Mouse (Mus musculus) heart, embryonic 10.5 days (tissue): ENCODE data around the gene Topors. TPM values are rescaled to one million over a fixed set of nuclear protein-coding genes. Genes with fewer than 3 reads are reported as not detected.
"Not testable (repeated sequence)": the region's sequence is repeated elsewhere in the genome, so short reads cannot be mapped to it uniquely, and the experiment has no call there.

Experiments
- DNase-seq: peaks from one replicate; pipeline ENCODE4 v3.0.0-alpha.2; 2017; ENCODE audit warnings: low spot score
- H3K27ac ChIP-seq: fragments of 300-500 bp; sonication (generic); 2 replicates; pipeline ENCODE4 v1.5.1; 2016; ENCODE audit warnings: mild to moderate bottlenecking
- H3K27me3 ChIP-seq: fragments of 300-500 bp; sonication (generic); 2 replicates; pipeline ENCODE4 v1.6.1; 2016; ENCODE audit warnings: mild to moderate bottlenecking; ENCODE audit not compliant: poor library complexity, insufficient read depth, severe bottlenecking
- H3K36me3 ChIP-seq: fragments of 300-500 bp; sonication (generic); 2 replicates; pipeline ENCODE4 v1.6.1; 2016; ENCODE audit warnings: mild to moderate bottlenecking, moderate library complexity
- H3K4me1 ChIP-seq: fragments of 300-500 bp; sonication (generic); 2 replicates; pipeline ENCODE4 v1.6.1; 2016; ENCODE audit warnings: mild to moderate bottlenecking
- H3K4me3 ChIP-seq: fragments of 300-500 bp; sonication (generic); 2 replicates; pipeline ENCODE4 v1.5.1; 2016; ENCODE audit warnings: mild to moderate bottlenecking, moderate library complexity
- H3K9me3 ChIP-seq: fragments of 300-500 bp; sonication (generic); 2 replicates; pipeline ENCODE4 v1.6.1; 2016; ENCODE audit warnings: mild to moderate bottlenecking, moderate library complexity
- WGBS: fragments of 180-500 bp; shearing (Covaris S2); methylation state at CpG from one replicate; pipeline ENCODE4 v1.1.7; 2016; 5-methylcytosine and 5-hydroxymethylcytosine counted together
- polyA plus RNA-seq: library from polyadenylated mRNA; unstranded; fragments of >200 nt; fragmentation: Nextera tagmentation; extraction: Ambion mirVana; gene quantifications from 2 replicates; pipeline ENCODE4 v1.2.1, GENCODE M21; 2016

Topors gene
- 34.9 and 40.9 TPM in 2 replicates for polyA plus RNA-seq

GRCm38 (mm10) chr4:40269430-40270032 is at the start of gene Topors, which contains the start of gene Smim27:
TSS of gene Topors (minus strand) at chr4:40269850.
TSS of gene Smim27 (plus strand) at chr4:40269579.
- Histone ChIP-seq H3K27ac (peak within 1 kb of the TSS; percentile 98), H3K9me3 (no peaks in the 10 kb centered on the region), H3K27me3 (no peaks in the 10 kb centered on the region), H3K4me1 (peaks cover 24% of the 10 kb centered on the region; the same call in 1 of the 2 replicates), H3K4me3 (peak within 1 kb of the TSS; percentile 71), H3K36me3 (peaks cover 39% of the 10 kb centered on the region)
- peak; percentile 98 for DNase-seq
- WGBS, result 0% methylated on average over 38 of the region's 38 CpGs

DNA sequence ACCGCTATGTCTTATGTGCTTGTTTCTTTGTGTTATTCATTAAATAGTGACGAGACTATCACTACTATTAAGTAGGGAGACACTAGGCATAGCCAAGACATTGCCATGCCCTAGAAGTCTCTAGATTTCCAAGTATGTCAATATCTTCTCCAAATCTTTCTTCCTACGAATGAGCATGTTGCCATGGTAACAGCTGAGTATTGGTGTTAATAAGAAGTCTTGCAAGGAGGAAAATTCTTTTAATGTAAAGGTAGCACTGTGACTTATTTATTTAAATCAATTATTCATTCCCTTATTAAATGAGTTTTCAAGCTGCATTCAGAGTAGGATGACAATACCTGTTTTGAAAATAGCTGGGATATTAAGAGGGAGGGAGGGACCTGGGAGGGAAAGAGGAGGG is 47.8 kb upstream of the Topors start:
- 77% methylated on average over 3 of the region's 3 CpGs for WGBS
- no peak for DNase-seq
- H3K9me3 ChIP-seq, result no peaks in the 10 kb centered on the region
- H3K27ac ChIP-seq, result no peak overlapping the region
- no peaks in the 10 kb centered on the region for H3K4me1 ChIP-seq
- no peak overlapping the region for H3K4me3 ChIP-seq
- no peaks in the 10 kb centered on the region for H3K36me3 ChIP-seq
- H3K27me3 ChIP-seq, result no peaks in the 10 kb centered on the region

- H3K4me1 ChIP-seq, result no peaks in the 10 kb centered on the region
- WGBS, result 75% methylated on average over 6 of the region's 6 CpGs
- no peak overlapping the region for H3K4me3 ChIP-seq
- no peaks in the 10 kb centered on the region for H3K27me3 ChIP-seq
- DNase-seq, result no peak
- H3K27ac ChIP-seq, result no peak overlapping the region
- H3K9me3 ChIP-seq, result no peaks in the 10 kb centered on the region
- no peaks in the 10 kb centered on the region for H3K36me3 ChIP-seq
These were observed 43.4 kb upstream of the Topors start for GRCm38 (mm10) chr4:40313026-40313425.

- 77% methylated on average over 1 of the region's 1 CpGs for WGBS
- no peaks in the 10 kb centered on the region for H3K27me3 ChIP-seq
- H3K4me1 ChIP-seq, result no peaks in the 10 kb centered on the region
- no peaks in the 10 kb centered on the region for H3K36me3 ChIP-seq
- no peak overlapping the region for H3K27ac ChIP-seq
- DNase-seq, result no peak
- no peak overlapping the region for H3K4me3 ChIP-seq
- no peaks in the 10 kb centered on the region for H3K9me3 ChIP-seq
These were observed 42.6 kb upstream of the Topors start for GRCm38 (mm10) chr4:40312213-40312612.

- Histone ChIP-seq H3K4me3 (no peak overlapping the region), H3K27me3 (no peaks in the 10 kb centered on the region), H3K9me3 (no peaks in the 10 kb centered on the region), H3K36me3 (no peaks in the 10 kb centered on the region), H3K27ac (no peak overlapping the region), H3K4me1 (no peaks in the 10 kb centered on the region)
- DNase-seq, result no peak
- WGBS, result 81% methylated on average over 11 of the region's 11 CpGs
These were observed 41.2 kb upstream of the Topors start for GRCm38 (mm10) chr4:40310796-40311383.

GRCm38 (mm10) chr4:40309682-40310081 is 40.0 kb upstream of the Topors start:
- H3K4me1 ChIP-seq, result no peaks in the 10 kb centered on the region
- no peaks in the 10 kb centered on the region for H3K36me3 ChIP-seq
- no peak overlapping the region for H3K4me3 ChIP-seq
- H3K9me3 ChIP-seq, result no peaks in the 10 kb centered on the region
- DNase-seq, result no peak
- H3K27me3 ChIP-seq, result no peaks in the 10 kb centered on the region; the same call in 1 of the 2 replicates
- no peak overlapping the region for H3K27ac ChIP-seq

DNA sequence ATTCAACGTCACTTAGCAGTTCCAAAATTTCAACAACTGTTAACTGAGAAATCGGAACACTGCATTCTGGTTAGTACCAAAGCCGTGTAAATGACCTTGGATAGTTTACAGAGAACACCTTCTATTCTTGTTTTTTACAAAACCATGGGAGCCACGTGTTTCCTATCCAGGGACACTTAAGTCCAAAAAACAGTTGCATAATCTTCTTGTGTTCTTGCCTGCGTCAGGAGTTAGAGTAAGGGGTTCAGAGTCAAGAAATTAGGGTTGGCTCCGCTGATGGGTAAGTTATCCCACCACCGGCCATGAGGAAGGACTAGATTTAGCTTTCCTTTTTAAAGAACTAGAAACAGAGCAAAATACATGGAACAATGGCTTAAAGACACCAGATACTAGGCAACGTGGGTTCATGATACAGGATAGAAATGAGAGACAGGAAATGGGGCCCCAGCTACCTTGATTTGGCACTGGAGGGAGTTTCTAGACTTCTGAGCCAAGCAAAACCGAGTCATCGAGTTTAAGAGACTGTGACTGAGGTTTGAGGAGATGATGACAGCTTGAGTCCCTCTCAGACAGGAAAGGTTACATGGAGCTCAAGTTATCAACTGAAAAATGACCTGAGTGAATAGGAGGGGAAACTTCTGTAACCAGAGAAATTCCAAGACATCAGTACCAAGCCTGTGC is 32.9 kb upstream of the Topors start:
- WGBS, result 68% methylated on average over 10 of the region's 10 CpGs
- Histone ChIP-seq H3K9me3 (no peaks in the 10 kb centered on the region), H3K27ac (no peak overlapping the region), H3K27me3 (peaks cover 5% of the 10 kb centered on the region; the same call in 1 of the 2 replicates), H3K4me1 (peaks cover 5% of the 10 kb centered on the region; the same call in 1 of the 2 replicates), H3K36me3 (no peaks in the 10 kb centered on the region), H3K4me3 (no peak overlapping the region)
- DNase-seq, result no peak

GRCm38 (mm10) chr4:40301076-40301789 is 31.6 kb upstream of the Topors start:
- H3K27ac ChIP-seq, result no peak overlapping the region
- 12% methylated on average over 16 of the region's 16 CpGs for WGBS
- no peaks in the 10 kb centered on the region for H3K36me3 ChIP-seq
- peak; percentile 89 for DNase-seq
- no peaks in the 10 kb centered on the region for H3K9me3 ChIP-seq
- H3K4me1 ChIP-seq, result peaks cover 5% of the 10 kb centered on the region; the same call in 1 of the 2 replicates
- H3K27me3 ChIP-seq, result peaks cover 5% of the 10 kb centered on the region; the same call in 1 of the 2 replicates
- peak overlapping the region; percentile 37 for H3K4me3 ChIP-seq

DNA sequence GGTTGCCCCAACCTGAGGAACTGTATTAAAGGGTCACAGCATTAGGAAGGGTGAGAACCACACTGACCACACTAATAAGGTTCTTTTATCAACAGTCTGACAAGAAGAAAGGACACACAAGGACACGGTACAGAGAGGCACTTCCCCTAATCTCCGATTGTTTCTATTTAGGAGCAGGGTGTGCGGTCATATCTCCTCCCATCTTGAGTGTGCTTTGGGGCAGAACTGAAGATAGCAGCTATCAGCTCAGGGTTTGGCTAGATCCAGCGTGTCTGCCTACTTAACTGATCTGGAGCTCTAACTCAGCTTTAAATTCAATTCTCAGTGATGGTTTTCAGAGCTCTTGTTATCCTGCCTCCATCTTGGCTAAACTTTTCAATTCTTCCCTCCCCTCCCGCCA is 29.5 kb upstream of the Topors start:
- H3K36me3 ChIP-seq, result no peaks in the 10 kb centered on the region
- H3K4me3 ChIP-seq, result no peak overlapping the region
- H3K27me3 ChIP-seq, result 0 out of 2 replicates have a peak, but pooled peaks cover 5% of the 10 kb centered on the region
- H3K9me3 ChIP-seq, result no peaks in the 10 kb centered on the region
- H3K27ac ChIP-seq, result no peak overlapping the region
- WGBS, result 29% methylated on average over 5 of the region's 5 CpGs
- DNase-seq, result no peak
- peaks cover 5% of the 10 kb centered on the region; the same call in 1 of the 2 replicates for H3K4me1 ChIP-seq

GRCm38 (mm10) chr4:40291511-40291910 is 21.9 kb upstream of the Topors start:
- not testable (repeated sequence) for DNase-seq, H3K9me3 ChIP-seq, H3K4me3 ChIP-seq, H3K4me1 ChIP-seq, H3K27ac ChIP-seq, H3K36me3 ChIP-seq, H3K27me3 ChIP-seq
- WGBS, result 77% methylated on average over 11 of the region's 11 CpGs

DNA sequence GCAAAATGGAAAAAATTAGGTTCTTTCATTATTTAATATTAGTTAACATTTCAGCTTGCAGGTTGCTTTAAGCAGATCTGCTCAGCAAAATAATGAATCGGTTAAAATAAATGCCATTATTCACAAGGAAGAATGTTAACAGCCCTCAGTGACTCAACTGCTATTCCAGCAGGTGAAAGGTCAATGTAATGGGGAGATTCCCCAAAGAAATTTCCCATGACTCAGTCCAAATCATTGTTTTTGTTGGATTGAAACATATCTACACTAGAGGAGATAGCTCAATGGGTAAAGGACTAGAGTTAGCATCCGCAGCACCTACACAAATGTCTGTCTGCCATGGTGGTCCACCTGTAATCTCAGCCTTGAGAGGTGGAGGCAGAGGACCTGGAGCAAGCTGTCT is 19.4 kb upstream of the Topors start:
- Histone ChIP-seq H3K27me3 (no peaks in the 10 kb centered on the region), H3K4me1 (no peaks in the 10 kb centered on the region), H3K4me3 (no peak overlapping the region), H3K36me3 (no peaks in the 10 kb centered on the region), H3K27ac (no peak overlapping the region), H3K9me3 (no peaks in the 10 kb centered on the region)
- 79% methylated on average over 2 of the region's 2 CpGs for WGBS
- DNase-seq, result no peak

GRCm38 (mm10) chr4:40287415-40287814 is 17.8 kb upstream of the Topors start:
- Histone ChIP-seq H3K27me3 (no peaks in the 10 kb centered on the region), H3K4me3 (no peak overlapping the region), H3K9me3 (no peaks in the 10 kb centered on the region), H3K27ac (no peak overlapping the region), H3K4me1 (no peaks in the 10 kb centered on the region), H3K36me3 (no peaks in the 10 kb centered on the region)
- 65% methylated on average over 6 of the region's 6 CpGs for WGBS
- no peak for DNase-seq

GRCm38 (mm10) chr4:40285582-40285981 is 15.9 kb upstream of the Topors start:
- Histone ChIP-seq H3K9me3 (no peaks in the 10 kb centered on the region), H3K36me3 (no peaks in the 10 kb centered on the region), H3K4me1 (no peaks in the 10 kb centered on the region), H3K27ac (no peak overlapping the region), H3K4me3 (no peak overlapping the region), H3K27me3 (no peaks in the 10 kb centered on the region)
- 13% methylated on average over 4 of the region's 4 CpGs for WGBS
- DNase-seq, result no peak
